Mouse (Mus musculus): Measurements from ENCODE around the gene Atp6v1g3. TPM values are rescaled to one million over a fixed set of nuclear protein-coding genes. Genes with fewer than 3 reads are reported as not detected.
A peak's percentile ranks its signal among the peaks of the same experiment; 100 is the strongest.

The Atp6v1g3 gene
- polyA plus RNA-seq, 1 experiment from 2014 or later, result not detected

- 77% methylated on average over 2 of the region's 2 CpGs for WGBS
- Histone ChIP-seq H3K4me3 (ENCODE audit: low read depth, low read length) (no peak overlapping the region), H3K9ac (no peak overlapping the region), H3K4me2 (no peak overlapping the region), H3K36me3 (ENCODE audit: insufficient read depth) (no peaks in the 10 kb centered on the region), H3K27ac (ENCODE audit: low read depth) (no peak overlapping the region), H3K27me3 (ENCODE audit: insufficient read depth, low read length) (no peaks in the 10 kb centered on the region), H3K9me3 (ENCODE audit: low read depth, low read length) (no peaks in the 10 kb centered on the region), H3K4me1 (ENCODE audit: insufficient read depth) (no peaks in the 10 kb centered on the region)
- ATAC-seq (ENCODE audit: insufficient read depth) (no peak), DNase-seq (no peak)
- no peak for TF ChIP-seq CTCF (IDR thresholded peaks at IDR 0.05; ENCODE audit: low read depth)
Measured at GRCm38 (mm10) chr1:138302756-138303155, 29.2 kb downstream of the Atp6v1g3 start.

GRCm38 (mm10) chr1:138303296-138303695 is 29.8 kb downstream of the Atp6v1g3 start:
- no peak overlapping the region for H3K27ac ChIP-seq (ENCODE audit: low read depth)
- no peaks in the 10 kb centered on the region for H3K36me3 ChIP-seq (ENCODE audit: insufficient read depth)
- H3K4me1 ChIP-seq (ENCODE audit: insufficient read depth), result no peaks in the 10 kb centered on the region
- WGBS, result 78% methylated on average over 1 of the region's 1 CpGs
- H3K9ac ChIP-seq, result no peak overlapping the region
- no peaks in the 10 kb centered on the region for H3K27me3 ChIP-seq (ENCODE audit: insufficient read depth, low read length)
- ATAC-seq (ENCODE audit: insufficient read depth) (no peak), DNase-seq (no peak)
- TF ChIP-seq CTCF (IDR thresholded peaks at IDR 0.05; ENCODE audit: low read depth), result no peak
- H3K4me2 ChIP-seq, result no peak overlapping the region
- H3K9me3 ChIP-seq (ENCODE audit: low read depth, low read length), result no peaks in the 10 kb centered on the region
- H3K4me3 ChIP-seq (ENCODE audit: low read depth, low read length), result no peak overlapping the region

- H3K9ac ChIP-seq, result no peak overlapping the region
- no peak for TF ChIP-seq CTCF (IDR thresholded peaks at IDR 0.05; ENCODE audit: low read depth)
- H3K4me2 ChIP-seq, result no peak overlapping the region
- H3K9me3 ChIP-seq (ENCODE audit: low read depth, low read length), result no peaks in the 10 kb centered on the region
- no peaks in the 10 kb centered on the region for H3K27me3 ChIP-seq (ENCODE audit: insufficient read depth, low read length)
- H3K36me3 ChIP-seq (ENCODE audit: insufficient read depth), result no peaks in the 10 kb centered on the region
- H3K4me1 ChIP-seq (ENCODE audit: insufficient read depth), result no peaks in the 10 kb centered on the region
- DNase-seq (no peak), ATAC-seq (ENCODE audit: insufficient read depth) (no peak)
- no peak overlapping the region for H3K27ac ChIP-seq (ENCODE audit: low read depth)
- H3K4me3 ChIP-seq (ENCODE audit: low read depth, low read length), result no peak overlapping the region
- 47% methylated on average over 8 of the region's 8 CpGs for WGBS
Measured at GRCm38 (mm10) chr1:138304141-138304915, 30.8 kb downstream of the Atp6v1g3 start.

- no peaks in the 10 kb centered on the region for H3K27me3 ChIP-seq (ENCODE audit: insufficient read depth, low read length)
- H3K9me3 ChIP-seq (ENCODE audit: low read depth, low read length), result no peaks in the 10 kb centered on the region
- H3K4me2 ChIP-seq, result no peak overlapping the region
- no peak for DNase-seq
- TF ChIP-seq CTCF (IDR thresholded peaks at IDR 0.05; ENCODE audit: low read depth), result no peak
- no peak overlapping the region for H3K27ac ChIP-seq (ENCODE audit: low read depth)
- no peak overlapping the region for H3K4me3 ChIP-seq (ENCODE audit: low read depth, low read length)
- H3K4me1 ChIP-seq (ENCODE audit: insufficient read depth), result no peaks in the 10 kb centered on the region
- WGBS, result 49% methylated on average over 3 of the region's 3 CpGs
- H3K36me3 ChIP-seq (ENCODE audit: insufficient read depth), result no peaks in the 10 kb centered on the region
- no peak for ATAC-seq (ENCODE audit: insufficient read depth)
- no peak overlapping the region for H3K9ac ChIP-seq
Measured at GRCm38 (mm10) chr1:138322657-138323056, 49.1 kb downstream of the Atp6v1g3 start.

GRCm38 (mm10) chr1:138323076-138323630 is 49.6 kb downstream of the Atp6v1g3 start:
- H3K4me2 ChIP-seq, result no peak overlapping the region
- no peaks in the 10 kb centered on the region for H3K36me3 ChIP-seq (ENCODE audit: insufficient read depth)
- DNase-seq (no peak), ATAC-seq (ENCODE audit: insufficient read depth) (no peak)
- no peak overlapping the region for H3K27ac ChIP-seq (ENCODE audit: low read depth)
- TF ChIP-seq CTCF (IDR thresholded peaks at IDR 0.05; ENCODE audit: low read depth), result no peak
- H3K4me3 ChIP-seq (ENCODE audit: low read depth, low read length), result no peak overlapping the region
- no peaks in the 10 kb centered on the region for H3K9me3 ChIP-seq (ENCODE audit: low read depth, low read length)
- WGBS, result 78% methylated on average over 4 of the region's 4 CpGs
- no peak overlapping the region for H3K9ac ChIP-seq
- no peaks in the 10 kb centered on the region for H3K4me1 ChIP-seq (ENCODE audit: insufficient read depth)
- H3K27me3 ChIP-seq (ENCODE audit: insufficient read depth, low read length), result no peaks in the 10 kb centered on the region

GRCm38 (mm10) chr1:138326091-138326490 is 52.6 kb downstream of the Atp6v1g3 start:
- Histone ChIP-seq H3K9ac (no peak overlapping the region), H3K4me3 (ENCODE audit: low read depth, low read length) (no peak overlapping the region), H3K4me1 (ENCODE audit: insufficient read depth) (no peaks in the 10 kb centered on the region), H3K9me3 (ENCODE audit: low read depth, low read length) (no peaks in the 10 kb centered on the region), H3K27me3 (ENCODE audit: insufficient read depth, low read length) (no peaks in the 10 kb centered on the region), H3K4me2 (no peak overlapping the region), H3K36me3 (ENCODE audit: insufficient read depth) (no peaks in the 10 kb centered on the region), H3K27ac (ENCODE audit: low read depth) (0 out of 2 replicates have a peak overlapping the region, but pooled peaks have one; percentile 1)
- TF ChIP-seq CTCF (IDR thresholded peaks at IDR 0.05; ENCODE audit: low read depth), result no peak
- DNase-seq (peak; percentile 69), ATAC-seq (ENCODE audit: insufficient read depth) (peak; percentile 70)
- 37% methylated on average over 4 of the region's 4 CpGs for WGBS

- no peaks in the 10 kb centered on the region for H3K4me1 ChIP-seq (ENCODE audit: insufficient read depth)
- TF ChIP-seq CTCF (IDR thresholded peaks at IDR 0.05; ENCODE audit: low read depth), result no peak
- no peak for ATAC-seq (ENCODE audit: insufficient read depth)
- H3K27ac ChIP-seq (ENCODE audit: low read depth), result no peak overlapping the region
- no peak overlapping the region for H3K4me3 ChIP-seq (ENCODE audit: low read depth, low read length)
- no peak overlapping the region for H3K9ac ChIP-seq
- H3K9me3 ChIP-seq (ENCODE audit: low read depth, low read length), result no peaks in the 10 kb centered on the region
- no peaks in the 10 kb centered on the region for H3K27me3 ChIP-seq (ENCODE audit: insufficient read depth, low read length)
- WGBS, result 48% methylated on average over 2 of the region's 2 CpGs
- H3K4me2 ChIP-seq, result no peak overlapping the region
- no peaks in the 10 kb centered on the region for H3K36me3 ChIP-seq (ENCODE audit: insufficient read depth)
- no peak for DNase-seq
Measured at GRCm38 (mm10) chr1:138326566-138326965, 53.0 kb downstream of the Atp6v1g3 start.

Measured in lung, embryonic 14.5 days (tissue).